Mouse (Mus musculus): Measurements from ENCODE around the gene Phrf1.

DNA sequence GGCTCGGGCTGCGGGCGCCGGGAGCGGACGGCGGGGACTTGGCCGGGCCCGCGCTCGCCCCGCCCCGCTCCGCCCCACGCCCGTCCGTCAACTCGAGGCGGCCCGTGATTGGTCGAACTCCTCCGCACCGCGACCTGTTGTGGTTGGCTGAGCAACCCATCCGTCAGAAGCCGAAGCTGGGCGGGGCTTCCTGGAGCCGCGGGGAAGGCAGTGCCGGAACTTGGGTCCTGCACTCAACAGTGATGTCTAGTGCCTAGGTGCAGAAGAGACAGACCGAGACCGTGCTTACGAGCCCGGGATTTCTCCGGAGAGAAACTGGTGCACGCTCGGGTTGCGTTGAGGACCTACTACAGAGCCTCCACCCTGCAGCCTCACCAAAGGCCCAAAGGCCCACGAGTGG is 34.6 kb upstream of the Phrf1 start, which contains the start of the genes Hras and Lrrc56:
- TF ChIP-seq CTCF (IDR thresholded peaks at IDR 0.05) (no peak), EP300 (IDR thresholded peaks at IDR 0.05) (no peak)
